Mouse (Mus musculus) embryonic facial prominence, embryonic 11.5 days (tissue): Measurements from ENCODE around the gene Fmnl3. TPM values are rescaled to one million over a fixed set of nuclear protein-coding genes. Genes with fewer than 3 reads are reported as not detected.

Experiments used
- ATAC-seq: fragments of 200-750 bp; cut with Nextera tagmentation; replicated peaks from 2 replicates; pipeline ENCODE4 v1.8.0; 2017; ENCODE audit warnings: low read depth; ENCODE audit not compliant: insufficient number of reproducible peaks, low FRiP score, low TSS enrichment
- DNase-seq: peaks from one replicate; pipeline ENCODE4 v3.0.0-alpha.2; 2015; ENCODE audit warnings: low spot score
- H3K27ac ChIP-seq: fragments of 300-500 bp; sonication (generic); replicated peaks from 2 replicates; pipeline ENCODE4 v1.5.1; 2014; ENCODE audit warnings: mild to moderate bottlenecking, low read depth, low read length, control low read depth
- H3K27me3 ChIP-seq: fragments of 300-500 bp; sonication (generic); 2 replicates; pipeline ENCODE4 v1.6.1; 2014; ENCODE audit warnings: mild to moderate bottlenecking, low read length, moderate library complexity, mixed read lengths; ENCODE audit not compliant: control insufficient read depth, insufficient read depth
- H3K36me3 ChIP-seq: fragments of 300-500 bp; sonication (generic); replicated peaks from 2 replicates; pipeline ENCODE4 v1.6.1; 2014; ENCODE audit warnings: low read depth, mild to moderate bottlenecking, low read length, moderate library complexity, mixed read lengths; ENCODE audit not compliant: control insufficient read depth, insufficient read depth
- H3K4me1 ChIP-seq: fragments of 300-500 bp; sonication (generic); 2 replicates; pipeline ENCODE4 v1.6.1; 2014; ENCODE audit warnings: low read length, mixed read lengths; ENCODE audit not compliant: control insufficient read depth, insufficient read depth
- H3K4me2 ChIP-seq: fragments of 300-500 bp; sonication (generic); 2 replicates; pipeline ENCODE4 v1.6.1; 2014; ENCODE audit warnings: low read depth, mild to moderate bottlenecking, control low read depth, low read length, moderate library complexity
- H3K4me3 ChIP-seq: fragments of 300-500 bp; sonication (generic); 2 replicates; pipeline ENCODE4 v1.5.1; 2014; ENCODE audit warnings: low read depth, low read length, control low read depth
- H3K9ac ChIP-seq: fragments of 300-500 bp; sonication (generic); replicated peaks from 2 replicates; pipeline ENCODE4 v1.6.1; 2014; ENCODE audit warnings: mild to moderate bottlenecking, control low read depth, low read length
- H3K9me3 ChIP-seq: fragments of 300-500 bp; sonication (generic); replicated peaks from 2 replicates; pipeline ENCODE4 v1.6.1; 2016; ENCODE audit warnings: mild to moderate bottlenecking, low read length, inconsistent platforms, mixed read lengths; ENCODE audit not compliant: control insufficient read depth
- WGBS: fragments of 180-500 bp; shearing (Covaris S2); extraction: QIAGEN DNeasy Blood & Tissue Kit; methylation state at CpG from one replicate; pipeline ENCODE4 v1.1.7; 2014; 5-methylcytosine and 5-hydroxymethylcytosine counted together
- polyA plus RNA-seq: library from polyadenylated mRNA; unstranded; fragments of >200 nt; fragmentation: Nextera tagmentation; extraction: Ambion mirVana; gene quantifications from 2 replicates; pipeline ENCODE4 v1.2.1, GENCODE M21; 2014

Gene Fmnl3
- polyA plus RNA-seq, 1 experiment from 2014 or later: 17.6 TPM

- no peak overlapping the region for H3K27ac ChIP-seq
- no peak overlapping the region for H3K9ac ChIP-seq
- H3K4me3 ChIP-seq: no peak overlapping the region
- DNase-seq (no peak), ATAC-seq (no peak)
- H3K9me3 ChIP-seq: no peaks in the 10 kb centered on the region
- 75% methylated on average over 8 of the region's 8 CpGs for WGBS
- no peaks in the 10 kb centered on the region for H3K27me3 ChIP-seq
- no peaks in the 10 kb centered on the region for H3K36me3 ChIP-seq
- peaks cover 26% of the 10 kb centered on the region for H3K4me1 ChIP-seq
- no peak overlapping the region for H3K4me2 ChIP-seq
Observed at GRCm38 (mm10) chr15:99335801-99336320, 34.4 kb downstream of the Fmnl3 start.

GRCm38 (mm10) chr15:99334500-99334899 lies 35.8 kb downstream of the Fmnl3 start:
- Histone ChIP-seq H3K4me2 (no peak overlapping the region), H3K27me3 (no peaks in the 10 kb centered on the region), H3K36me3 (no peaks in the 10 kb centered on the region), H3K27ac (peak overlapping the region; percentile 89), H3K9me3 (no peaks in the 10 kb centered on the region), H3K4me3 (no peak overlapping the region), H3K4me1 (peaks cover 22% of the 10 kb centered on the region), H3K9ac (no peak overlapping the region)
- WGBS: 74% methylated on average over 6 of the region's 6 CpGs
- no peak for DNase-seq
- ATAC-seq: no peak

DNA sequence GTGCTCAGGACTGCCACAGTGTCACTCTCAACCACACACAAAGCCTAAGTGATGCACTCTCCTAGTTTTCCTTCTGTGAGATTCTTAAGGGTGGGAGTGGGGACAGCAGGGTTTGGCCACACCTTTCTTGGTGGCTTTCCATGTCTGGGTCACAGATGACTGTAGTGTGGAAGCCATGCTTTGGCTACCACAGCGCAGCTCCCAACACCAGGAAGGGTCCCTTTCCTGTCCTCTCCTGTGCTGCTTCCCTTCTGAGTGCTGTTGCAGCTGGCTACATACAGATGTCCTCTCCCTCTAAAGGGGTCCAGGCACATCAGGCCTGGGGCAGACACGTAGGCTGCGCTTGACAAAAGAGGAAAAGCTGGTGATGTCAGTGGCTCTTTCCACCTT lies 36.6 kb downstream of the Fmnl3 start:
- Histone ChIP-seq H3K9me3 (no peaks in the 10 kb centered on the region), H3K4me1 (peaks cover 22% of the 10 kb centered on the region), H3K36me3 (no peaks in the 10 kb centered on the region), H3K4me2 (no peak overlapping the region), H3K27me3 (no peaks in the 10 kb centered on the region), H3K9ac (peak overlapping the region; percentile 30), H3K27ac (peak overlapping the region; percentile 89), H3K4me3 (no peak overlapping the region)
- DNase-seq: no peak
- whole genome bisulfite sequencing: 69% methylated on average over 3 of the region's 3 CpGs
- no peak for ATAC-seq

DNA sequence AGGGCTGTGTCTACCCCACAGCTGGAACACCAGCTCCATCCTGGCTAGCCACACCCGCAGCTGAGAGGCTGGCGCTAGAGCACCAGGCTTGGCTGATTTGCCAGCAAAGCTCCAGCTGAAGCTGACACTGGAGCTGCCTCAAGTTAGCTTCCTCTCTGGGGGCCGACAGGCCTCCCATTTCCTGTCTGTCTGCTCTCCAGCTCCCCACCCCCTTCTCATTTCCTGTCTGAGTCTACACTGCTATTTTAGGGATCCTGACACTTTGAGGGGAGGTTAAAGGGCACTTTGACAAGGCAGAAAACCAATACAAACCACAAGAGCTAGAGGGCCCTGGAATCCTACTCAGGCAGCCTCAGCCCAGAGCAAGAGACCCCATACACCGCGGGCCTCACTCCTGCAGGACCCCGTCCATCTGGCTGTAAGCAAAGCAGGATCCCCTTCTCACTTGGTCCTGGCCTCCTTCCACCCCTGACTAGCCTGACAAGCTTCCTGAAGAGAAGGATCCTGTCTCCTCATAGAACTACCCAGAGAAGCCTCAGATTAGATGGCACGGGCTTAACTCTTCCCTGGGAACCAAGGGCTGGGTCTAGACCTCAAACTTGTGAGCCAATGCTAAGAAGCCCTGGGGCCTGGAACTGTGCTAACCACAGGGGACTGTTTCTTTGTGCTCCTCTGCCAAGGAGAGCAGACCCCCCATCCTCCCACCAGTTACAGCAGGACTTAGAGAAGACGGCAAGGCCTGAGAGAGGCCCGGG lies 37.2 kb downstream of the Fmnl3 start:
- WGBS: 24% methylated on average over 9 of the region's 9 CpGs
- peak; percentile 90 for DNase-seq
- Histone ChIP-seq H3K36me3 (no peaks in the 10 kb centered on the region), H3K4me1 (peaks cover 22% of the 10 kb centered on the region), H3K27ac (peak overlapping the region; percentile 89), H3K4me3 (no peak overlapping the region), H3K9ac (peak overlapping the region; percentile 49), H3K4me2 (no peak overlapping the region; the same call in 1 of the 2 replicates), H3K27me3 (no peaks in the 10 kb centered on the region), H3K9me3 (no peaks in the 10 kb centered on the region)
- ATAC-seq: peak; percentile 81

DNA sequence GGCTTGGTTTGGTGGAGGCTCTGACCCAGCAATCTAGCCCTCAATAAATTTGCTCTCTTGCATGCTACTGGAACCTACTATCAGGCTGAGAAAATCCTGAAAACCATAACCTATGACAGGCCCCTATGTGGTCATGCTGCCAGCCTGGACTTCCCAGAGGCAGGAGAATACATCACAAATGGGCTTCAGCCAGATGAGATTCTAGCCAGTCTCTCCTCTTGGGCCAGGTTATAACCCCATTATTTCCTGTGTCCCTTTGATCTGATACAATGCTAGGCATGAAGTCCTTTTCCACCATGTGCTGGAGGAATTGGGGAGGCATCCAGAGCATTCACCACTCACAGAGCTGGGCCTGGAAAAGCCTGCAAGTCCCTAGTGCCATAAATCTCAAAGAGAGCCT lies 38.2 kb downstream of the Fmnl3 start:
- Histone ChIP-seq H3K9me3 (no peaks in the 10 kb centered on the region), H3K36me3 (no peaks in the 10 kb centered on the region; the same call in 1 of the 2 replicates), H3K4me3 (no peak overlapping the region), H3K27me3 (no peaks in the 10 kb centered on the region), H3K4me2 (no peak overlapping the region), H3K9ac (no peak overlapping the region; the same call in 1 of the 2 replicates), H3K27ac (peak overlapping the region; percentile 89), H3K4me1 (peaks cover 22% of the 10 kb centered on the region)
- no peak for ATAC-seq
- no peak for DNase-seq

DNA sequence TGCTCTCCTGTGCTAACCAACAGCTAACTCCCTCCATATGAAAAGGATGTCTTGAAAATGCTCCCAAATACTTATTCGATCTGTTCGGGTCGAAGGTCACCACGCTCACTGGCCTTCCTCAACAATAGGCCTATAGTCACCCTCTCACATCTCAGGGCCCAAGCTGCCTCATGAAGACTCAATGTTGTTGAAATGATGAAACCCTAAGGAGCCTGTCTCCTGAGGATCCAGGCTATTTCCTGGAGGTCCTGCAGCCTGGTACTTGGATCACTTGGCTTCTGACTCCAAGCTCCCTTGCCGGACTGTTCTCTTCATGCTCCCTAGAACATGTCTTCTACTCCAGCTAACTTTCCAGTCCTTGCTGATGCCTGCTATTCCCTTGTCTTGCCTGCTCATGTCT lies 38.9 kb downstream of the Fmnl3 start:
- Histone ChIP-seq H3K36me3 (no peaks in the 10 kb centered on the region; the same call in 1 of the 2 replicates), H3K4me3 (no peak overlapping the region), H3K9me3 (no peaks in the 10 kb centered on the region), H3K4me2 (no peak overlapping the region), H3K4me1 (peaks cover 22% of the 10 kb centered on the region), H3K27ac (no peak overlapping the region), H3K9ac (no peak overlapping the region), H3K27me3 (no peaks in the 10 kb centered on the region)
- DNase-seq (no peak), ATAC-seq (no peak)
- 53% methylated on average over 5 of the region's 5 CpGs for WGBS

DNA sequence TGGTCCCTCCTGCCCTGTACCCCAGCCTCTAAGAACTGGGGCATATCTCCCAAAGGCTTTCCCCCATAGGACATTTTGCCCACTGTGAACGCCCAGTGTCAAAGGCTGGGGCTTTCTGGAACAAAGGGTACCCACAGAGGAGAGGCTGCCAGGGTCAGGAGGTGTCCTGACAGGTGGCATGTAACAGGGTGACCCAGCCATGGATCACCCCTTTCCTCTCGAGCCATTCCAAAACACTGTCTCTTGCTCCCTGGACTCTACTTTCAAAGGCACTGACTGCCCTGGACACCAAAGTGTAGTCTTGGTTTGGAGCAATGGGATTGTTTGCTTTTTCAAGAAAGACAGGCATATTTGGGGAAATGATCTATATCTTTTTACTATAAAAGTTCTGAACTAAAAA lies 40.0 kb downstream of the Fmnl3 start:
- no peak overlapping the region for H3K9ac ChIP-seq
- no peak for ATAC-seq
- H3K4me2 ChIP-seq: no peak overlapping the region
- no peak overlapping the region for H3K27ac ChIP-seq
- no peak for DNase-seq
- peaks cover 22% of the 10 kb centered on the region for H3K4me1 ChIP-seq
- no peak overlapping the region for H3K4me3 ChIP-seq
- peaks cover under 1% of the 10 kb centered on the region for H3K36me3 ChIP-seq
- 55% methylated on average over 2 of the region's 2 CpGs for WGBS
- no peaks in the 10 kb centered on the region for H3K27me3 ChIP-seq
- no peaks in the 10 kb centered on the region for H3K9me3 ChIP-seq

GRCm38 (mm10) chr15:99328011-99328410 lies 42.3 kb downstream of the Fmnl3 start:
- Histone ChIP-seq H3K4me3 (no peak overlapping the region), H3K4me2 (no peak overlapping the region), H3K9ac (no peak overlapping the region), H3K4me1 (peaks cover 8% of the 10 kb centered on the region), H3K27ac (no peak overlapping the region), H3K27me3 (no peaks in the 10 kb centered on the region), H3K36me3 (peaks cover 3% of the 10 kb centered on the region), H3K9me3 (no peaks in the 10 kb centered on the region)
- no peak for DNase-seq
- 97% methylated on average over 5 of the region's 5 CpGs for WGBS
- ATAC-seq: no peak
